ENCODE assay signal across 18 mouse cellular contexts in the genomic region with DNA sequence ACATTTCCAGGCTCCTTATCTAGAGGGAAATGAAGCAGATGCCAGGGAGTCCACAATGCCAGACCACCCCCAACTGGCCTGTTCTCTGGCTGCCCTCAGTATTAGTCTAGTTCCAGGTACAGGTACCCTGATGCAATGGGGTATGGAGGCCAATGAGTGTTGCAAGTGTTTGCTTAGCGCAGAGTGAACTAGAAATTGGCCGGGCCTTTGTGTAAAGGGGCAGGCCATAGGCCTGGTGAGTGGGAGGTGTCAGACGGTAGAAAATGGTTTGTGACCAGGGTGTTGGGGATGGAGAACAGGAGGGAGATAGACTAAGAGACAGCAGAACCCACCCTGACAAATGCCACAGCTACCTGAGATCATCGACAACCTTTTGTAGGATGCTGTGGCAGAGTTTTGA. TPM values are rescaled to one million over a fixed set of nuclear protein-coding genes. Genes with fewer than 3 reads are reported as not detected.
DNase-seq lines count a peak whose midpoint lies in the region; ATAC-seq and TF ChIP-seq lines count a peak whose summit lies in the region.
"Had no signal": no experiment of that assay in that cellular context is flagged by ENCODE, and none has a peak within 500 bp of the region (broad histone marks: within the 10 kb centered on the region; RNA-seq: fewer than 3 reads in every experiment).

No protein-coding gene starts in this region.

- H3K9ac ChIP-seq in liver, embryonic 11.5 days (ENCODE audit: low read depth, low read length) = no peak overlapping the region
- H3K9ac ChIP-seq in liver, embryonic 15.5 days = no peak overlapping the region
- no peak overlapping the region for H3K9ac ChIP-seq in stomach, embryonic 15.5 days
- no peak overlapping the region for H3K9ac ChIP-seq in kidney, embryonic 16.5 days (replicated peaks; ENCODE audit: low read length)
- H3K9ac ChIP-seq: forebrain, embryonic 15.5 days; hindbrain, embryonic 13.5 days; midbrain, embryonic 12.5 days had no signal

- 82% methylated on average over 4 of the region's 4 CpGs for WGBS in lung, adult 2 months
- WGBS in liver, embryonic 11.5 days = 73% methylated on average over 4 of the region's 4 CpGs
- 72% methylated on average over 4 of the region's 4 CpGs for WGBS in liver, embryonic 15.5 days (ENCODE audit: insufficient replicate concordance)
- 91% methylated on average over 4 of the region's 4 CpGs for WGBS in stomach, embryonic 15.5 days
- WGBS in kidney, embryonic 16.5 days = 92% methylated on average over 4 of the region's 4 CpGs

- H3K9me3 ChIP-seq in liver, embryonic 11.5 days (ENCODE audit: control insufficient read depth, low read length) = no peaks in the 10 kb centered on the region
- H3K9me3 ChIP-seq in liver, embryonic 15.5 days (replicated peaks) = no peaks in the 10 kb centered on the region
- no peaks in the 10 kb centered on the region for H3K9me3 ChIP-seq in stomach, embryonic 15.5 days
- H3K9me3 ChIP-seq in kidney, embryonic 16.5 days (ENCODE audit: low read length) = no peaks in the 10 kb centered on the region
- H3K9me3 ChIP-seq: forebrain, embryonic 15.5 days; hindbrain, embryonic 13.5 days; midbrain, embryonic 12.5 days had no signal

- H3K27ac ChIP-seq in liver, embryonic 11.5 days (ENCODE audit: low read depth, low read length) = no peak overlapping the region
- H3K27ac ChIP-seq in liver, embryonic 15.5 days (replicated peaks) = peak overlapping the region; percentile 45; the same call in 1 of the 2 replicates
- H3K27ac ChIP-seq in stomach, embryonic 15.5 days = no peak overlapping the region
- no peak overlapping the region for H3K27ac ChIP-seq in kidney, embryonic 16.5 days (ENCODE audit: low read length)
- H3K27ac ChIP-seq: forebrain, embryonic 15.5 days; hindbrain, embryonic 13.5 days; midbrain, embryonic 12.5 days had no signal

- no peak for TF ChIP-seq POLR2A in lung, adult 2 months (IDR thresholded peaks at IDR 0.05; ENCODE audit: borderline replicate concordance, extremely low read depth, low read depth, low read length)

- H3K4me2 ChIP-seq in liver, embryonic 11.5 days = no peak overlapping the region
- no peak overlapping the region for H3K4me2 ChIP-seq in liver, embryonic 15.5 days
- H3K4me2 ChIP-seq in stomach, embryonic 15.5 days = no peak overlapping the region
- H3K4me2 ChIP-seq in kidney, embryonic 16.5 days (replicated peaks; ENCODE audit: low read depth, low read length) = no peak overlapping the region
- H3K4me2 ChIP-seq: forebrain, embryonic 15.5 days; hindbrain, embryonic 13.5 days; midbrain, embryonic 12.5 days had no signal

- ATAC-seq in liver, embryonic 11.5 days (replicated peaks; ENCODE audit: low FRiP score) = peak; percentile 23; the same call in 1 of the 2 replicates
- peak; percentile 79 for ATAC-seq in liver, embryonic 15.5 days (ENCODE audit: insufficient read depth)
- peak; percentile 43; the same call in 1 of the 2 replicates for ATAC-seq in stomach, embryonic 15.5 days (ENCODE audit: insufficient read depth, low FRiP score, low read depth)
- no peak for ATAC-seq in kidney, embryonic 16.5 days (ENCODE audit: low FRiP score, low TSS enrichment)
- ATAC-seq: activated CD4-positive, CD25-positive, alpha-beta regulatory T cell, adult 4 months; forebrain, embryonic 15.5 days had no signal

- 0 out of 2 replicates have a peak, but pooled peaks cover 3% of the 10 kb centered on the region for H3K27me3 ChIP-seq in liver, embryonic 11.5 days (replicated peaks; ENCODE audit: control insufficient read depth, insufficient read depth, low read length)
- H3K27me3 ChIP-seq in liver, embryonic 15.5 days = 0 out of 2 replicates have a peak, but pooled peaks cover 7% of the 10 kb centered on the region
- no peaks in the 10 kb centered on the region for H3K27me3 ChIP-seq in stomach, embryonic 15.5 days (replicated peaks)
- H3K27me3 ChIP-seq in kidney, embryonic 16.5 days (ENCODE audit: insufficient read depth, low read length) = no peaks in the 10 kb centered on the region
- H3K27me3 ChIP-seq: forebrain, embryonic 15.5 days; hindbrain, embryonic 13.5 days; midbrain, embryonic 12.5 days had no signal

- DNase-seq in lung, adult 2 months = peak; percentile 18
- no peak for DNase-seq in lung, postnatal 10 days
- DNase-seq in liver, embryonic 11.5 days (ENCODE audit: low spot score) = no peak
- no peak for DNase-seq in left cerebral cortex, adult 9 months (ENCODE audit: low spot score in 2 of 2)
- DNase-seq: cerebellum, adult 2 months; gastrocnemius, postnatal 14 days; heart, adult 18-20 months; heart, postnatal 36 days; kidney, adult 11 months; kidney, postnatal 14 days; right cerebral cortex, postnatal 14 days had no signal

- H3K4me1 ChIP-seq in lung, adult 2 months (ENCODE audit: control insufficient read depth, insufficient read depth, low read length) = no peaks in the 10 kb centered on the region
- peaks cover 5% of the 10 kb centered on the region; the same call in 1 of the 2 replicates for H3K4me1 ChIP-seq in liver, embryonic 11.5 days (replicated peaks; ENCODE audit: control insufficient read depth, insufficient read depth, low read length)
- peaks cover 9% of the 10 kb centered on the region; the same call in 1 of the 2 replicates for H3K4me1 ChIP-seq in liver, embryonic 15.5 days (replicated peaks)
- H3K4me1 ChIP-seq in stomach, embryonic 15.5 days = no peaks in the 10 kb centered on the region
- H3K4me1 ChIP-seq in kidney, embryonic 16.5 days (ENCODE audit: insufficient read depth, low read length) = no peaks in the 10 kb centered on the region; the same call in 1 of the 2 replicates
- H3K4me1 ChIP-seq: forebrain, embryonic 15.5 days; hindbrain, embryonic 13.5 days; midbrain, embryonic 12.5 days had no signal

- no peak overlapping the region for H3K4me3 ChIP-seq in lung, adult 2 months (replicated peaks; ENCODE audit: extremely low read depth, low read depth, low read length)
- H3K4me3 ChIP-seq in liver, embryonic 11.5 days (ENCODE audit: low read depth, low read length) = no peak overlapping the region
- H3K4me3 ChIP-seq in liver, embryonic 15.5 days (replicated peaks) = no peak overlapping the region
- no peak overlapping the region for H3K4me3 ChIP-seq in stomach, embryonic 15.5 days (replicated peaks)
- H3K4me3 ChIP-seq in kidney, embryonic 16.5 days (ENCODE audit: low read length) = no peak overlapping the region
- H3K4me3 ChIP-seq: forebrain, embryonic 15.5 days; hindbrain, embryonic 13.5 days; midbrain, embryonic 12.5 days had no signal

- no peak for TF ChIP-seq CTCF in lung, adult 2 months (IDR thresholded peaks at IDR 0.05; ENCODE audit: insufficient read depth, low read length)

- H3K36me3 ChIP-seq in liver, embryonic 11.5 days (ENCODE audit: control insufficient read depth, insufficient read depth, low read length) = no peaks in the 10 kb centered on the region
- H3K36me3 ChIP-seq in liver, embryonic 15.5 days (replicated peaks) = no peaks in the 10 kb centered on the region
- H3K36me3 ChIP-seq in stomach, embryonic 15.5 days = no peaks in the 10 kb centered on the region
- H3K36me3 ChIP-seq in kidney, embryonic 16.5 days (ENCODE audit: insufficient read depth, low read length) = no peaks in the 10 kb centered on the region
- H3K36me3 ChIP-seq: forebrain, embryonic 15.5 days; hindbrain, embryonic 13.5 days; midbrain, embryonic 12.5 days had no signal

RNA-seq across cellular contexts. Expression of gene Myl7, which starts 21.0 kb away (rescaled TPM):
- 185 and 203 TPM in 2 replicates for polyA plus RNA-seq in lung, adult 2 months (2012; rRNA removed)
- polyA plus RNA-seq in liver, embryonic 11.5 days (2014; fragmentation: Nextera tagmentation; extraction: Ambion mirVana) = 73.1 and 156 TPM in 2 replicates
- 4.5 and 5.0 TPM in 2 replicates for polyA plus RNA-seq in liver, embryonic 15.5 days (2015; fragmentation: Nextera tagmentation; extraction: Ambion mirVana)
- 25.2 and 30.7 TPM in 2 replicates for polyA plus RNA-seq in stomach, embryonic 15.5 days (2015; fragmentation: Nextera tagmentation; extraction: Ambion mirVana)
- polyA plus RNA-seq in kidney, embryonic 16.5 days (2015; fragmentation: Nextera tagmentation; extraction: Ambion mirVana) = 5.1 and 9.1 TPM in 2 replicates
- polyA plus RNA-seq: activated CD4-positive, CD25-positive, alpha-beta regulatory T cell, adult 4 months; cerebellum, adult 2 months had no signal

RNA-seq across cellular contexts. Expression of gene Gck, which starts 30.3 kb away (rescaled TPM):
- polyA plus RNA-seq in lung, adult 2 months (2012; rRNA removed) = 0.98 and 1.3 TPM in 2 replicates
- polyA plus RNA-seq in liver, embryonic 11.5 days (2014; fragmentation: Nextera tagmentation; extraction: Ambion mirVana) = 0.35 and 0.45 TPM in 2 replicates
- polyA plus RNA-seq in liver, embryonic 15.5 days (2015; fragmentation: Nextera tagmentation; extraction: Ambion mirVana) = 0.41 and 0.59 TPM in 2 replicates
- polyA plus RNA-seq in stomach, embryonic 15.5 days (2015; fragmentation: Nextera tagmentation; extraction: Ambion mirVana) = 3.4 and 3.5 TPM in 2 replicates
- 1.7 and 2.0 TPM in 2 replicates for polyA plus RNA-seq in kidney, embryonic 16.5 days (2015; fragmentation: Nextera tagmentation; extraction: Ambion mirVana)
- polyA plus RNA-seq: activated CD4-positive, CD25-positive, alpha-beta regulatory T cell, adult 4 months had no signal

RNA-seq across cellular contexts. Expression of gene Ykt6, which starts 35.9 kb away (rescaled TPM):
- 42.8 and 70.1 TPM in 2 replicates for polyA plus RNA-seq in lung, adult 2 months (2012; rRNA removed)
- polyA plus RNA-seq in liver, embryonic 11.5 days (2014; fragmentation: Nextera tagmentation; extraction: Ambion mirVana) = 18.4 TPM in 2 replicates
- 18.8 and 19.7 TPM in 2 replicates for polyA plus RNA-seq in liver, embryonic 15.5 days (2015; fragmentation: Nextera tagmentation; extraction: Ambion mirVana)
- 48.7 and 54.8 TPM in 2 replicates for polyA plus RNA-seq in stomach, embryonic 15.5 days (2015; fragmentation: Nextera tagmentation; extraction: Ambion mirVana)
- polyA plus RNA-seq in kidney, embryonic 16.5 days (2015; fragmentation: Nextera tagmentation; extraction: Ambion mirVana) = 56.1 and 61.8 TPM in 2 replicates

RNA-seq across cellular contexts. Expression of gene Pold2, which starts 41.5 kb away (rescaled TPM):
- 80.3 and 102 TPM in 2 replicates for polyA plus RNA-seq in lung, adult 2 months (2012; rRNA removed)
- polyA plus RNA-seq in liver, embryonic 11.5 days (2014; fragmentation: Nextera tagmentation; extraction: Ambion mirVana) = 151 and 158 TPM in 2 replicates
- polyA plus RNA-seq in liver, embryonic 15.5 days (2015; fragmentation: Nextera tagmentation; extraction: Ambion mirVana) = 58.8 and 64.0 TPM in 2 replicates
- 122 and 134 TPM in 2 replicates for polyA plus RNA-seq in stomach, embryonic 15.5 days (2015; fragmentation: Nextera tagmentation; extraction: Ambion mirVana)
- polyA plus RNA-seq in kidney, embryonic 16.5 days (2015; fragmentation: Nextera tagmentation; extraction: Ambion mirVana) = 152 and 155 TPM in 2 replicates

RNA-seq across cellular contexts. Expression of gene Aebp1, which starts 57.9 kb away (rescaled TPM):
- polyA plus RNA-seq in lung, adult 2 months (2012; rRNA removed) = 79.4 and 84.8 TPM in 2 replicates
- 11.3 TPM in 2 replicates for polyA plus RNA-seq in liver, embryonic 11.5 days (2014; fragmentation: Nextera tagmentation; extraction: Ambion mirVana)
- 7.0 and 8.2 TPM in 2 replicates for polyA plus RNA-seq in liver, embryonic 15.5 days (2015; fragmentation: Nextera tagmentation; extraction: Ambion mirVana)
- 38.9 and 40.1 TPM in 2 replicates for polyA plus RNA-seq in stomach, embryonic 15.5 days (2015; fragmentation: Nextera tagmentation; extraction: Ambion mirVana)
- 59.6 and 61.1 TPM in 2 replicates for polyA plus RNA-seq in kidney, embryonic 16.5 days (2015; fragmentation: Nextera tagmentation; extraction: Ambion mirVana)
